Mouse (Mus musculus) hindbrain, embryonic 15.5 days (tissue): ENCODE measurements around the gene Actrt3. TPM values are rescaled to one million over a fixed set of nuclear protein-coding genes. Genes with fewer than 3 reads are reported as not detected.

Experiments
- ATAC-seq: fragments of 200-750 bp; cut with Nextera tagmentation; 2 replicates; pipeline ENCODE4 v1.8.0; 2017; ENCODE audit warnings: low read depth, moderate number of reproducible peaks, moderate TSS enrichment; ENCODE audit not compliant: low FRiP score
- H3K27ac ChIP-seq: fragments of 300-500 bp; sonication (generic); replicated peaks from 2 replicates; pipeline ENCODE4 v1.5.1; 2015; ENCODE audit warnings: mild to moderate bottlenecking, inconsistent platforms
- H3K27me3 ChIP-seq: fragments of 300-500 bp; sonication (generic); 2 replicates; pipeline ENCODE4 v1.6.1; 2015; ENCODE audit warnings: control low read depth, inconsistent platforms
- H3K36me3 ChIP-seq: fragments of 300-500 bp; sonication (generic); 2 replicates; pipeline ENCODE4 v1.6.1; 2015; ENCODE audit warnings: control low read depth, inconsistent platforms
- H3K4me1 ChIP-seq: fragments of 300-500 bp; sonication (generic); replicated peaks from 2 replicates; pipeline ENCODE4 v1.6.1; 2015; ENCODE audit warnings: control low read depth, inconsistent platforms
- H3K4me2 ChIP-seq: fragments of 300-500 bp; sonication (generic); 2 replicates; pipeline ENCODE4 v1.6.1; 2015; ENCODE audit warnings: moderate library complexity, mild to moderate bottlenecking, inconsistent platforms
- H3K4me3 ChIP-seq: fragments of 300-500 bp; sonication (generic); 2 replicates; pipeline ENCODE4 v1.5.1; 2015; ENCODE audit warnings: mild to moderate bottlenecking, inconsistent platforms
- H3K9ac ChIP-seq: fragments of 300-500 bp; sonication (generic); 2 replicates; pipeline ENCODE4 v1.6.1; 2015; ENCODE audit warnings: inconsistent platforms
- H3K9me3 ChIP-seq: fragments of 300-500 bp; sonication (generic); 2 replicates; pipeline ENCODE4 v1.6.1; 2016; ENCODE audit warnings: control low read depth, inconsistent platforms
- WGBS: fragments of 180-500 bp; shearing (Covaris S2); methylation state at CpG from one replicate; pipeline ENCODE4 v1.1.7; 2015; 5-methylcytosine and 5-hydroxymethylcytosine counted together
- polyA plus RNA-seq: library from polyadenylated mRNA; unstranded; fragments of >200 nt; fragmentation: Nextera tagmentation; extraction: Ambion mirVana; gene quantifications from 2 replicates; pipeline ENCODE4 v1.2.1, GENCODE M21; 2015

Gene Actrt3
- polyA plus RNA-seq, 1 experiment from 2014 or later: 0.56 TPM

DNA sequence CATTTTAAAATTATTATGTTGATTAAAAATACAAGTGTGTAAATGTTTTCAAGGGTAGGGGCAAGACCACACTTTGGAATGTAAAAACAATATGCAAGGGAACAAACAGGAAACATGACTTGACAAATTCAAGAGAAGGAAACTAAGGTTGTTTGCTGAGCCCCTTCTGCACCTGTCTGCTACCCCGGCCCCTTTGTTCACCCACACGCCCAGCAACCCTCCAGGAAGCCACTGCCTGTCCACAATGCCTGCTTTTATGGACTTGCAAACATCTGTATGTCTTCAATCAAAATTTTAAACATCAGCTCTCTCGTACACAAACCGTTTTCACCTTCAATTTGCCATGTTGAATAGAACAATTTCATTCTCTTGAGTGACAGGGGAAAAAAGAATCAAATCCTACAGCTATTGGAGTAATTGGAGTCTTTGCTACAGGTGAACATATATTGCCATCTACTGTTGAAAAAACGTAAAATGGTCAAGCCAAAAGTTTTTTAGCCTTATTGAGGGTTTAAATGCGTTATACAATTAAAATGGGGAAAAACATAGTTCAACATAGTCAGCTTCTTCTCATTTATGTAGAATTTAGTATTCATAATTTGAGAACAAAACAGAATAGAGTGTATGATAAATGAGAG is 38.9 kb downstream of the Actrt3 start:
- H3K4me3 ChIP-seq: no peak overlapping the region
- no peak overlapping the region for H3K4me2 ChIP-seq
- H3K27me3 ChIP-seq: no peaks in the 10 kb centered on the region
- no peak overlapping the region for H3K27ac ChIP-seq
- H3K9ac ChIP-seq: no peak overlapping the region
- no peak for ATAC-seq
- H3K4me1 ChIP-seq: peaks cover 3% of the 10 kb centered on the region; the same call in 1 of the 2 replicates
- no peaks in the 10 kb centered on the region for H3K36me3 ChIP-seq
- 50% methylated on average over 6 of the region's 6 CpGs for WGBS
- H3K9me3 ChIP-seq: no peaks in the 10 kb centered on the region

DNA sequence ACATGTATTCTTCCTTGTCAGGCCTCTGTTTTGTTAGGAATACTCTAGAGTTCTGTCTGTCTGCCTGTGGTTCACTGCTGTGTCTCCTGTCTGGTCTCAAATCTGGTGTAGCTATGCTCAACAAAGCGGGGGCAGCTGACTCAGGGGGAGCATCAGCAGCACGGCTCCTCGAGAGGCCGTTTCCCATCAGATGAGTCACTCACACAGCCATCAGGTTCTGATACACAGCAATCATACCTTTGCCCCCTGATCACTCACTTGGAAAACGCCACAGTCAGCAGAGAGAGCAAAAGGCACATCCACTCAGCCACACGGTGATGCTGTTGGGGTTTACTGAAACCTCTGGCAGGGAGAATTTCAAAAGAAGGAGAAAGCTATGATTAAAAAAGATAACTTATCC is 46.0 kb downstream of the Actrt3 start:
- ATAC-seq: no peak
- H3K9me3 ChIP-seq: no peaks in the 10 kb centered on the region
- 63% methylated on average over 6 of the region's 6 CpGs for WGBS
- no peak overlapping the region for H3K4me3 ChIP-seq
- no peak overlapping the region for H3K4me2 ChIP-seq
- no peak overlapping the region for H3K9ac ChIP-seq
- H3K36me3 ChIP-seq: no peaks in the 10 kb centered on the region
- H3K4me1 ChIP-seq: no peaks in the 10 kb centered on the region
- H3K27ac ChIP-seq: no peak overlapping the region
- no peaks in the 10 kb centered on the region for H3K27me3 ChIP-seq

DNA sequence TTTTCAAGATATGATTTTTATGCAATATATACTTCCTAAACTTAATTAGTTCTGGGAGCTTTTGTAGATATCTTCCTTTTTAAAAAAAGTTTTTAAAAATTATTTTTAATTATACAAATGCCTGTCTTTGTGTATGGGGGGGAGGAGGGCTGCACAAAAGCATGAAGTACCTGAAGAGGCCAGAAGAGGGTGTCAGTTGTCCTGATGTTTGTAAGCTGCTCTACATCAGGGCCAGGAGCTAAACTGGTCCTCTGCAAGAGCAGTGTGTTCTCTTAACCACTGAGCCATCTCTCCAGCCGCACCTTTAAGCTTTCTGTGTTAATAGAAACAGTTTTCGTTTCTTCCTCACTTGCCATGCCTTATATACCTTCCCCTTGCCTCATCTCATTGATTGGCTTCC is 49.5 kb downstream of the Actrt3 start:
- Histone ChIP-seq H3K4me3 (no peak overlapping the region), H3K36me3 (no peaks in the 10 kb centered on the region), H3K4me2 (no peak overlapping the region), H3K9me3 (no peaks in the 10 kb centered on the region), H3K27ac (no peak overlapping the region), H3K4me1 (0 out of 2 replicates have a peak, but pooled peaks cover 3% of the 10 kb centered on the region), H3K27me3 (no peaks in the 10 kb centered on the region), H3K9ac (no peak overlapping the region)
- ATAC-seq: no peak
- 58% methylated on average over 2 of the region's 2 CpGs for WGBS

DNA sequence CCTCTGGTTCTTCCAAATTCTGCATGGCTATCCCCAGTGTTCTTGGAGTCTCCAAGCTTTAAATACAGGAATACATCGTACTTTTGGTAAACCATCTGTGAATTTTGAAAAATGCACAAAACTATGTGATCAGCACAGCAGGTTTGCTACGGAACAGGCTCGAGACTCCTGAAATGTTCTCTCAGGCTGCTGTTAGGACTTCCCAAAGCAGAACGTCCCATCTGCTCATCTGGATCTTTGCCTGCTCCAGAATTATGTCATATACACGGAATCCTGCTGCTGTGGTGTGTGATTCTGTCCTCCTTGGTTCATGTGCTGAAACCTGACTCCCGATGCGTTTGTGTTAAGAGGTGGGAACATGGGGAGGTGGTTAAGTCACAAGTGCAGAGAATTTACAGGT is 50.8 kb downstream of the Actrt3 start:
- no peak for ATAC-seq
- no peaks in the 10 kb centered on the region for H3K36me3 ChIP-seq
- 78% methylated on average over 7 of the region's 7 CpGs for WGBS

DNA sequence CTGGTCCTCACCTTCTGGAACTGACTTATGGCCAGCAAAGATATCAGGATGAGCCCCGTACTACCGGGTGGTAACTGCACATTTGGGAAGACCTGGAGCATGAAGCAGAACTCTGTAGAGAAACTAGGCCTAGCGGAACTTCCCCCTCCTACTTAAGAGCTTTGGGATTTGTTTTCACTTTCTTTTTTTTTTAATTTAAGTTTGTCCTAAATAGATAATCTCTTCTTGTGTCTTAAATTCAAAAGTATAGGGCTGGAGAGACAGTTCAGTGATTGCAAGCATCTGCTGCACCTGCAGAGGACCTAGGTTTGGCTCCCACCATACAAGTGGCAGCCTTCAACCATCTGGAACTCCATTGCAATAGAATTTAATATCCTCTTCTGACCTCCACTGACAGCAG is 51.8 kb downstream of the Actrt3 start, which contains the start of gene Mecom:
Gene Mecom, minus strand, starts transcription at position 101 of the 400 bp plus-strand sequence.
- no peak for ATAC-seq
- WGBS: 94% methylated on average over 3 of the region's 3 CpGs
- 0 out of 2 replicates have a peak, but pooled peaks cover 3% of the 10 kb centered on the region for H3K4me1 ChIP-seq
- H3K27ac ChIP-seq: no peak within 1 kb of the TSS
- no peaks in the 10 kb centered on the region for H3K27me3 ChIP-seq
- no peak within 1 kb of the TSS for H3K9ac ChIP-seq
- H3K4me3 ChIP-seq: no peak within 1 kb of the TSS
- H3K36me3 ChIP-seq: no peaks in the 10 kb centered on the region
- no peaks in the 10 kb centered on the region for H3K9me3 ChIP-seq
- H3K4me2 ChIP-seq: no peak within 1 kb of the TSS

More for the DNA sequence above, 50.8 kb downstream of the Actrt3 start:
- no peak overlapping the region for H3K9ac ChIP-seq
- no peaks in the 10 kb centered on the region for H3K9me3 ChIP-seq
- no peak overlapping the region for H3K4me2 ChIP-seq
- H3K4me3 ChIP-seq: no peak overlapping the region
- H3K27ac ChIP-seq: no peak overlapping the region
- H3K27me3 ChIP-seq: no peaks in the 10 kb centered on the region
- H3K4me1 ChIP-seq: 0 out of 2 replicates have a peak, but pooled peaks cover 3% of the 10 kb centered on the region

Other genes starting within 250 kb of the Actrt3 start
- gene Mecom, start 51.9 kb downstream of the Actrt3 start, polyA plus RNA-seq: 6.9 and 9.5 TPM in 2 replicates
- 27.3 TPM in 2 replicates for gene Mynn, start 2.1 kb upstream of the Actrt3 start, polyA plus RNA-seq
- gene Lrriq4, start 44.6 kb upstream of the Actrt3 start, polyA plus RNA-seq: not detected in 2 replicates
- gene Lrrc34, start 47.9 kb upstream of the Actrt3 start, polyA plus RNA-seq: 1.3 and 1.4 TPM in 2 replicates
- gene Lrrc31, start 99.9 kb upstream of the Actrt3 start, polyA plus RNA-seq: 0.29 TPM in 1 of 2 replicates, not detected in the other
- gene Samd7, start 146.4 kb upstream of the Actrt3 start, polyA plus RNA-seq: 0.06 TPM in 1 of 2 replicates, not detected in the other
- 85.8 and 91.9 TPM in 2 replicates for gene Sec62, start 192.9 kb upstream of the Actrt3 start, polyA plus RNA-seq